Mouse (Mus musculus) kidney, embryonic 16.5 days (tissue): ENCODE measurements around the gene Pla2g15. TPM values are rescaled to one million over a fixed set of nuclear protein-coding genes. Genes with fewer than 3 reads are reported as not detected.

ENCODE experiments used
- ATAC-seq: fragments of 200-750 bp; cut with Nextera tagmentation; 2 replicates; pipeline ENCODE4 v1.8.0; 2017; ENCODE audit warnings: moderate TSS enrichment; ENCODE audit not compliant: low FRiP score, low TSS enrichment
- H3K27ac ChIP-seq: fragments of 300-500 bp; sonication (generic); 2 replicates; pipeline ENCODE4 v1.5.1; 2014; ENCODE audit warnings: low read length
- H3K27me3 ChIP-seq: fragments of 300-500 bp; sonication (generic); 2 replicates; pipeline ENCODE4 v1.6.1; 2014; ENCODE audit warnings: low read length, control low read depth, mixed read lengths; ENCODE audit not compliant: insufficient read depth
- H3K36me3 ChIP-seq: fragments of 300-500 bp; sonication (generic); 2 replicates; pipeline ENCODE4 v1.6.1; 2014; ENCODE audit warnings: low read length, control low read depth, mixed read lengths; ENCODE audit not compliant: insufficient read depth
- H3K4me1 ChIP-seq: fragments of 300-500 bp; sonication (generic); 2 replicates; pipeline ENCODE4 v1.6.1; 2014; ENCODE audit warnings: low read length, control low read depth, mixed read lengths; ENCODE audit not compliant: insufficient read depth
- H3K4me2 ChIP-seq: fragments of 300-500 bp; sonication (generic); replicated peaks from 2 replicates; pipeline ENCODE4 v1.6.1; 2014; ENCODE audit warnings: low read depth, low read length
- H3K4me3 ChIP-seq: fragments of 300-500 bp; sonication (generic); 2 replicates; pipeline ENCODE4 v1.5.1; 2014; ENCODE audit warnings: mild to moderate bottlenecking, low read length
- H3K9ac ChIP-seq: fragments of 300-500 bp; sonication (generic); replicated peaks from 2 replicates; pipeline ENCODE4 v1.6.1; 2014; ENCODE audit warnings: low read length
- H3K9me3 ChIP-seq: fragments of 300-500 bp; sonication (generic); 2 replicates; pipeline ENCODE4 v1.6.1; 2016; ENCODE audit warnings: low read length, control low read depth
- WGBS: fragments of 180-500 bp; shearing (Covaris S2); extraction: QIAGEN DNeasy Blood & Tissue Kit; methylation state at CpG from one replicate; pipeline ENCODE4 v1.1.7; 2014; 5-methylcytosine and 5-hydroxymethylcytosine counted together
- polyA plus RNA-seq: library from polyadenylated mRNA; unstranded; fragments of >200 nt; fragmentation: Nextera tagmentation; extraction: Ambion mirVana; gene quantifications from 2 replicates; pipeline ENCODE4 v1.2.1, GENCODE M21; 2015

Pla2g15 gene
- polyA plus RNA-seq, 1 experiment from 2014 or later: 15.6 TPM

DNA sequence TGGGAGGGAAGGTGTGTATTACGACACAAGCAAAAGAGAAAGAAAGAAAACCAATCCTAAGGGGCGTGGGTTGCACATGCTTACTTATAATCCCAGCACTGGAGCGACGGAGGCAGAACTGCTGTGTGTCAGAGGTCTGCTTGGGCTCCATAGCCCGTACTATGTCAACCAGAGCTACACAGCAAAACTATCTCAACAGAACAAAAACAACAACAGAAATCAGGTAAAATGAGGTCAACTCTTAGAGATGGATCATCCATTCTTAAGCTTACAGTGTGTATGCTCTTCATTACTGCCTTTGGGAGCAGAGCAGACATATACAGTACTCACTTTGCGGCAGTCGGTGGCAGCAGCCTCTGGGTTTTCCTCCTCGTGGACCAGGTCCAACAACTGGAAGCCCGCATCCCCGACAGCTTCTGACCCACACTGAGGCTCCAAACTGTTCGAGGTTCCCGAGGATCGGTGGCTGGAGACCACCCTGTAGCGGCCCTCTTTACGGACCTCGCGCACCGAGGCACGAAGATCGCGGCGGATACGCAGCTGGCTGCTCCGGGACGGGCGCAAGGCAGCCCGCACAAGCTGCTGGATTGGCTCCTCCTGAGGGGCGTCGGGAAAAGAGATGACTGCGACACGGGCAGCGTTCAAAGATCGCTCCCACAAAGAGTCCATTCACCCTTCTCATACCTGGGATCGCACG lies 60.0 kb downstream of the Pla2g15 start:
- H3K4me1 ChIP-seq: peaks cover 8% of the 10 kb centered on the region
- H3K36me3 ChIP-seq: peaks cover 19% of the 10 kb centered on the region
- WGBS: under 1% methylated on average over 35 of the region's 35 CpGs

DNA sequence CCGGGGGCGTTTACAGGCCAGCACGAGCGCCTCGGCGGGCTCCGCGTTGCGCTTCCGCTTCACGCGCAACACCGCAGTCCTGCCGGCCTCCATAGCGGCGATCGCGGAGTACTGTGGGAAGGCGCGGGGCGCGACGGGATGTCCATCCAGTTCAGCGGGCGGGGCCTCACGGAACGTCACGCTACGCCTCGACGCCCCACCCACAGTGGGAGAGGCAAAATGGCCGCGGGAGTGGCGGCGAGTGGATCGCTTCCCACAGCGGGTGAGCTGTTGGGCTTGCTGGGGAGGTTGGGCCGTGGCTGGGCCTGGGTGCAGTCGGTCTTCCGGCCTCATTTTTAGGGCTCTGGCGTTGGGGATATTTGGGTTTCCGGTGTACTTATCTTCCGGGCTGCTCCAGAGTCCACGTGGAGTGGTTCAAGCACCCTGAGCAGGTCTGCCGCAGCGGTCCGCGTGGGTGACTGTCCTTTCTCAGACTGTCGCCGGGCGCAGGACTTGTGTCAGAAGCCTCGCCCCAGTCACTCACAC lies 60.7 kb downstream of the Pla2g15 start, which contains the start of the genes Slc7a6os and Prmt7:
Gene Slc7a6os (minus strand): TSS at position 115 of the 525 bp plus-strand sequence.
Gene Prmt7 (plus strand): TSS at position 116 of the 525 bp plus-strand sequence.
- Histone ChIP-seq H3K4me1 (peaks cover 8% of the 10 kb centered on the region), H3K27me3 (no peaks in the 10 kb centered on the region), H3K9me3 (no peaks in the 10 kb centered on the region), H3K9ac (peak within 1 kb of the TSS; percentile 82), H3K4me3 (peak within 1 kb of the TSS; percentile 78), H3K4me2 (peak within 1 kb of the TSS; percentile 77), H3K36me3 (peaks cover 22% of the 10 kb centered on the region), H3K27ac (peak within 1 kb of the TSS; percentile 91)
- peak; percentile 99 for ATAC-seq
- under 1% methylated on average over 52 of the region's 52 CpGs for WGBS

More for the DNA sequence above, 60.0 kb downstream of the Pla2g15 start:
- Histone ChIP-seq H3K4me3 (peak overlapping the region; percentile 78), H3K27me3 (no peaks in the 10 kb centered on the region), H3K27ac (peak overlapping the region; percentile 91), H3K4me2 (peak overlapping the region; percentile 77), H3K9ac (peak overlapping the region; percentile 82), H3K9me3 (no peaks in the 10 kb centered on the region)
- ATAC-seq: peak; percentile 68

DNA sequence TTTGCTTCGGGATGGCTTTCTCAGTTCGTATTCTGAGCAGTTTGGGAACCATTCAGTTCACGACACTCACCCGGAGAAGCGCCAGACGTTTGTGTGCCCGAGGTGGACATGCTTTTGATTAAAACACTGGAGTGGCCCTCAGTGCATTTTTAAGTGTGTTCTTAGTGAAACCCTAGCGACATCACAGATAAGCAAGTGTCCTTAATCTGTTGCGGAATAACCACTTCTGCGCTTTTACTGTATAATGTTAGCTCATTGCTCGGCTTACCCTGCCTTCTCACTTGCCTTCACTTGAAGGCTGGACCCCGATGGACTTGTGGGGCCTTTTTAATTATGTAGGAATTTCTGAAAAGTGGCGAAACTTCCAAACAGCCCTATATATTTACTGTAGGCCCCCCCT lies 61.2 kb downstream of the Pla2g15 start:
- peak overlapping the region; percentile 91; the same call in 1 of the 2 replicates for H3K27ac ChIP-seq
- no peaks in the 10 kb centered on the region for H3K9me3 ChIP-seq
- ATAC-seq: no peak
- WGBS: 3% methylated on average over 13 of the region's 13 CpGs
- H3K4me3 ChIP-seq: peak overlapping the region; percentile 78
- peaks cover 8% of the 10 kb centered on the region for H3K4me1 ChIP-seq
- H3K4me2 ChIP-seq: peak overlapping the region; percentile 77
- H3K27me3 ChIP-seq: no peaks in the 10 kb centered on the region
- peaks cover 25% of the 10 kb centered on the region for H3K36me3 ChIP-seq
- peak overlapping the region; percentile 82 for H3K9ac ChIP-seq

DNA sequence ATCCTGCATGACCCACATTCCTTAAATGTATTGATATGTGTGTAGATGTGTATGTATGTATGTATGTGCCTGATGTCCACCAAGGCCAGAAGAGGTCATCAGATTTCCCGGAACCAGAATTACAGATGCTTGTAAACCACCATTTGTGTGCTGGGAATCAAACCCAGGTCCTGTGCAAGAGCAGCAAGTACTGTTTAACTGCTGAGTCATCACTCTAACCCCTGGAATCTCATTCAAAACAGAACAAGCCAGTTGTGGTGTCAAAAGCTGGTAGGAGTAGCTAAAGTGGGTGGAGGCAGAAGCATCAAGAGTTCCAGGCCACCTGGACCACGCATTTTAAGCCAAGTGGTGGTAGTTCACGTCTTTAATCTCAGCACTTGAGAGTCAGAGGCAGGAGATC lies 63.8 kb downstream of the Pla2g15 start:
- Histone ChIP-seq H3K9ac (no peak overlapping the region), H3K9me3 (no peaks in the 10 kb centered on the region), H3K4me2 (no peak overlapping the region), H3K36me3 (peaks cover 29% of the 10 kb centered on the region), H3K27me3 (no peaks in the 10 kb centered on the region), H3K27ac (no peak overlapping the region), H3K4me1 (peaks cover 8% of the 10 kb centered on the region), H3K4me3 (no peak overlapping the region)
- no peak for ATAC-seq
- WGBS: 90% methylated on average over 3 of the region's 3 CpGs

Other genes with a start within 250 kb of the Pla2g15 start
- gene Pskh1, start 250.0 kb upstream of the Pla2g15 start, polyA plus RNA-seq: 44.3 and 46.7 TPM in 2 replicates
- 0.82 and 1.8 TPM in 2 replicates for gene Ctrl, start 216.5 kb upstream of the Pla2g15 start, polyA plus RNA-seq
- 33.3 and 46.5 TPM in 2 replicates for gene Psmb10, start 212.0 kb upstream of the Pla2g15 start, polyA plus RNA-seq
- gene Lcat, start 207.0 kb upstream of the Pla2g15 start, polyA plus RNA-seq: 1.3 and 1.8 TPM in 2 replicates
- gene Slc12a4, start 184.3 kb upstream of the Pla2g15 start, polyA plus RNA-seq: 36.1 and 36.2 TPM in 2 replicates
- not detected in 2 replicates for gene Dpep3, start 171.0 kb upstream of the Pla2g15 start, polyA plus RNA-seq
- 19.7 and 24.6 TPM in 2 replicates for gene Dus2, start 159.1 kb upstream of the Pla2g15 start, polyA plus RNA-seq
- gene Dpep2nb, start 144.4 kb upstream of the Pla2g15 start, polyA plus RNA-seq: not detected in 2 replicates
- 19.8 and 21.2 TPM in 2 replicates for gene Ddx28, start 138.5 kb upstream of the Pla2g15 start, polyA plus RNA-seq
- 5.7 and 6.7 TPM in 2 replicates for gene Nfatc3, start 91.6 kb upstream of the Pla2g15 start, polyA plus RNA-seq
- 24.3 and 28.5 TPM in 2 replicates for gene Esrp2, start 13.4 kb upstream of the Pla2g15 start, polyA plus RNA-seq
- gene Slc7a6, start 18.5 kb downstream of the Pla2g15 start, polyA plus RNA-seq: 49.9 and 52.4 TPM in 2 replicates
- gene Slc7a6os, start 60.5 kb downstream of the Pla2g15 start, polyA plus RNA-seq: 32.2 and 32.4 TPM in 2 replicates
- gene Prmt7, start 60.5 kb downstream of the Pla2g15 start, polyA plus RNA-seq: 54.8 and 55.3 TPM in 2 replicates
- 0.82 and 1.0 TPM in 2 replicates for gene Smpd3, start 187.6 kb downstream of the Pla2g15 start, polyA plus RNA-seq